Mouse (Mus musculus) forebrain, embryonic 13.5 days (tissue): ENCODE measurements at regions not wholly inside any gene's neighbourhood (a gene's known extent, or its start where the extent isn't known, plus 50 kb on each side); places are given as distances from the start of the nearest gene placed in this dataset.
A peak's percentile ranks its signal among the peaks of the same experiment; 100 is the strongest.

Experiments
- ATAC-seq: fragments of 200-750 bp; cut with Nextera tagmentation; 2 replicates; pipeline ENCODE4 v1.8.0; 2017
- H3K27ac ChIP-seq: fragments of 300-500 bp; sonication (generic); 2 replicates; pipeline ENCODE4 v1.5.1; 2015; ENCODE audit warnings: inconsistent platforms, mild to moderate bottlenecking, moderate library complexity
- H3K27me3 ChIP-seq: fragments of 300-500 bp; sonication (generic); 2 replicates; pipeline ENCODE4 v1.6.1; 2015; ENCODE audit warnings: mild to moderate bottlenecking, inconsistent platforms
- H3K36me3 ChIP-seq: fragments of 300-500 bp; sonication (generic); 2 replicates; pipeline ENCODE4 v1.6.1; 2015; ENCODE audit warnings: mild to moderate bottlenecking, inconsistent platforms; ENCODE audit not compliant: poor library complexity, severe bottlenecking
- H3K4me1 ChIP-seq: fragments of 300-500 bp; sonication (generic); 2 replicates; pipeline ENCODE4 v1.6.1; 2015; ENCODE audit warnings: inconsistent platforms
- H3K4me2 ChIP-seq: fragments of 300-500 bp; sonication (generic); 2 replicates; pipeline ENCODE4 v1.6.1; 2015; ENCODE audit warnings: inconsistent platforms, mild to moderate bottlenecking, moderate library complexity
- H3K4me3 ChIP-seq: fragments of 300-500 bp; sonication (generic); 2 replicates; pipeline ENCODE4 v1.5.1; 2015; ENCODE audit warnings: mild to moderate bottlenecking, inconsistent platforms
- H3K9ac ChIP-seq: fragments of 300-500 bp; sonication (generic); 2 replicates; pipeline ENCODE4 v1.6.1; 2015; ENCODE audit warnings: mild to moderate bottlenecking, inconsistent platforms
- H3K9me3 ChIP-seq: fragments of 300-500 bp; sonication (generic); replicated peaks from 2 replicates; pipeline ENCODE4 v1.6.1; 2016; ENCODE audit warnings: inconsistent platforms
- WGBS: fragments of 180-500 bp; shearing (Covaris S2); methylation state at CpG from one replicate; pipeline ENCODE4 v1.1.7; 2015; 5-methylcytosine and 5-hydroxymethylcytosine counted together

DNA sequence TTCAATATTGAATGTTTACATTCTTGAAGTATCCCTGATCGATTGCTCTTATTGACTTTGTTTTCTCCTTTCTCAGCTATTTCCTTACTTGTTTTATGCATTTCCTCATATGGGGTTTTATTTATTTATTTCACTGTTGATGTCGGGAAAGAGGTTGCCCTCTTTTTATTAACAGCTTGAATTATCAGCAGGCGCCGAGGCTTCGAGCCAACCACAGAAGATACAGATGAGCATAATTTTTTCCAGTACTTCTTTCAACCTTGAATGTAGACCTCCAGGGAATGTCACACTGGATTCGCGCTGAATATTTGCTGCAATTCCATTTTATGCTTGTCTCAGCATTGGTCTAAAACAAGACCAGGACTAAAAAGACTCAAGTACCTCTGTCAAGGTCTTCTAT lies 183.4 kb upstream of the Cntn6 start:
- Histone ChIP-seq H3K4me2 (no peak overlapping the region), H3K27me3 (no peaks in the 10 kb centered on the region), H3K4me3 (no peak overlapping the region), H3K36me3 (no peaks in the 10 kb centered on the region), H3K4me1 (no peaks in the 10 kb centered on the region), H3K9ac (no peak overlapping the region), H3K9me3 (no peaks in the 10 kb centered on the region), H3K27ac (no peak overlapping the region)
- WGBS = 85% methylated on average over 7 of the region's 7 CpGs
- ATAC-seq = no peak

DNA sequence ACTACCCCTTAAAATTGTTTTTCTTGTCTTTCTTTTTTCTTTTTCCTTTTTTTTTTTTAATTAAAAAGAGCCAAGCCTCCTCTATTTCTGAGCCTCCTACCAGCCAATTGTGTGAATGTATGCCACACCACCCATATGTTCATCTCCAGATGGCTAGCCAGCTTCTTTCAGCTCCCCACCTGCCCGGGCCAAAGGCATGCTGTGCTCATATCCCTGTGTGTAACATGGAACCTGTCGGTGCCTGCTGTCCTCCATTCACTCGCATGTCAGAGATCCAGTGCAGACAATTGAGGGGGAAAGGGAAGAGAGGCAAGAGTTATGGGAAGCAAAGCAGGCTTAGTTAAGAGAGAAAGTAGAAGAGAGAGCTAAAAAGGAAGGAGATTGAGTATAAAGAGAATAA lies 179.6 kb upstream of the Cntn6 start:
- Histone ChIP-seq H3K27ac (no peak overlapping the region), H3K4me1 (no peaks in the 10 kb centered on the region), H3K27me3 (no peaks in the 10 kb centered on the region), H3K4me3 (no peak overlapping the region), H3K4me2 (no peak overlapping the region), H3K9ac (no peak overlapping the region), H3K9me3 (no peaks in the 10 kb centered on the region), H3K36me3 (no peaks in the 10 kb centered on the region)
- ATAC-seq = peak; percentile 99
- 11% methylated on average over 3 of the region's 3 CpGs for WGBS

GRCm38 (mm10) chr6:104318451-104318850 lies 174.1 kb upstream of the Cntn6 start:
- Histone ChIP-seq H3K4me1 (no peaks in the 10 kb centered on the region), H3K27me3 (no peaks in the 10 kb centered on the region), H3K9ac (no peak overlapping the region), H3K27ac (no peak overlapping the region), H3K4me2 (no peak overlapping the region), H3K4me3 (no peak overlapping the region), H3K36me3 (no peaks in the 10 kb centered on the region), H3K9me3 (no peaks in the 10 kb centered on the region)
- ATAC-seq = no peak
- WGBS = 78% methylated on average over 4 of the region's 4 CpGs

GRCm38 (mm10) chr6:104322182-104322581 lies 170.4 kb upstream of the Cntn6 start:
- H3K27me3 ChIP-seq = no peaks in the 10 kb centered on the region
- no peak overlapping the region for H3K27ac ChIP-seq
- no peak overlapping the region for H3K9ac ChIP-seq
- H3K4me1 ChIP-seq = no peaks in the 10 kb centered on the region
- no peak overlapping the region for H3K4me2 ChIP-seq
- no peaks in the 10 kb centered on the region for H3K36me3 ChIP-seq
- WGBS = 84% methylated on average over 5 of the region's 5 CpGs
- H3K4me3 ChIP-seq = no peak overlapping the region
- no peaks in the 10 kb centered on the region for H3K9me3 ChIP-seq
- no peak for ATAC-seq

GRCm38 (mm10) chr6:104339134-104339848 lies 153.3 kb upstream of the Cntn6 start:
- no peak for ATAC-seq
- no peaks in the 10 kb centered on the region for H3K36me3 ChIP-seq
- no peaks in the 10 kb centered on the region for H3K4me1 ChIP-seq
- no peaks in the 10 kb centered on the region for H3K9me3 ChIP-seq
- WGBS = 80% methylated on average over 8 of the region's 8 CpGs
- H3K4me3 ChIP-seq = no peak overlapping the region
- no peaks in the 10 kb centered on the region for H3K27me3 ChIP-seq
- no peak overlapping the region for H3K4me2 ChIP-seq
- no peak overlapping the region for H3K9ac ChIP-seq
- H3K27ac ChIP-seq = no peak overlapping the region

GRCm38 (mm10) chr6:104343986-104344385 lies 148.6 kb upstream of the Cntn6 start:
- H3K4me1 ChIP-seq = no peaks in the 10 kb centered on the region
- WGBS = 79% methylated on average over 1 of the region's 1 CpGs
- H3K4me3 ChIP-seq = no peak overlapping the region
- no peak overlapping the region for H3K4me2 ChIP-seq
- no peaks in the 10 kb centered on the region for H3K9me3 ChIP-seq
- H3K36me3 ChIP-seq = no peaks in the 10 kb centered on the region
- H3K27ac ChIP-seq = no peak overlapping the region
- H3K9ac ChIP-seq = no peak overlapping the region
- no peaks in the 10 kb centered on the region for H3K27me3 ChIP-seq
- no peak for ATAC-seq
